Mouse (Mus musculus) MEL-GATA-1-ER (cell line): ENCODE data around the gene Comt.

Source experiments
- DNase-seq: peaks from one replicate; pipeline ENCODE4 v3.0.0-alpha.2; 2012; ENCODE audit warnings: low read depth; ENCODE audit errors: extremely low read depth

Comt gene

DNA sequence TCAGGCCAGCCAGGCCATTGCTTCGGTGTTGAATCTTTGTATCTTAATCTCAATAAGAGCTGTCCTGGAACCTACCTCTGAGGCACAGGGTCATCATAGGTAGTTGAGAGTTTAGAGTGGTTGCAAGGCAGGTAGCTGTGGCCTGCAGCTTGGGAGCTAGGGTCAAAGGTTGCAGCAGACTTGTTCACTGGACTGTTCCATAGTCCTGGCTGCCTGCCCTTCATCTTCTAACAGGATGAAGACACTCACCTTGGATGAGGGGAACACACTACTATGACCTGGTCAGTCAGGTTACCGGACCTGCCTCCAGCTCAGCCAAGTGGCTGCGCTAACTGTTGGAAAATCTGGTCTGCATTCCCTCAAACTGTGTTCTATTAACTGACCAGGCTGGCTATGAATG is 35.5 kb downstream of the Comt start:
- no peak for DNase-seq

DNA sequence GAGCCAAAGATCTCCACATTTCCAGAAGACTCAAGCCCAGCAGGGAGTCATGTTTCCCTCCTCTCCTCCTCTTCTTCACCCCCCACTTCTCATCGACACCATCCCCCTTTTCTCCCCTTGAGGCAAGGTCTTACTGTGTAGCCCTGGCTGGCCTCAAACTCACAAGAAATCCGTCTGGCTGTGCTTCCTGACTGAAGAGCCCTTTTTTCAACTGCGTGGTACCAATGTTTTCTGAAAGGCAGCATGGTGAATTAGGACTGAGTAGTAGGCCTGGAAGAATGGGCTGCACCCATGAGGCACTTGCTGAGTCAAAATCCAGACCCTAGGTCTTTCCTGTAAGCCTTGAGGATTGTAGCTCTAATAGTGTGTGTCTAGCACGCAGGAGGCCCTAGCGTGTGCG is 36.3 kb downstream of the Comt start:
- no peak for DNase-seq

DNA sequence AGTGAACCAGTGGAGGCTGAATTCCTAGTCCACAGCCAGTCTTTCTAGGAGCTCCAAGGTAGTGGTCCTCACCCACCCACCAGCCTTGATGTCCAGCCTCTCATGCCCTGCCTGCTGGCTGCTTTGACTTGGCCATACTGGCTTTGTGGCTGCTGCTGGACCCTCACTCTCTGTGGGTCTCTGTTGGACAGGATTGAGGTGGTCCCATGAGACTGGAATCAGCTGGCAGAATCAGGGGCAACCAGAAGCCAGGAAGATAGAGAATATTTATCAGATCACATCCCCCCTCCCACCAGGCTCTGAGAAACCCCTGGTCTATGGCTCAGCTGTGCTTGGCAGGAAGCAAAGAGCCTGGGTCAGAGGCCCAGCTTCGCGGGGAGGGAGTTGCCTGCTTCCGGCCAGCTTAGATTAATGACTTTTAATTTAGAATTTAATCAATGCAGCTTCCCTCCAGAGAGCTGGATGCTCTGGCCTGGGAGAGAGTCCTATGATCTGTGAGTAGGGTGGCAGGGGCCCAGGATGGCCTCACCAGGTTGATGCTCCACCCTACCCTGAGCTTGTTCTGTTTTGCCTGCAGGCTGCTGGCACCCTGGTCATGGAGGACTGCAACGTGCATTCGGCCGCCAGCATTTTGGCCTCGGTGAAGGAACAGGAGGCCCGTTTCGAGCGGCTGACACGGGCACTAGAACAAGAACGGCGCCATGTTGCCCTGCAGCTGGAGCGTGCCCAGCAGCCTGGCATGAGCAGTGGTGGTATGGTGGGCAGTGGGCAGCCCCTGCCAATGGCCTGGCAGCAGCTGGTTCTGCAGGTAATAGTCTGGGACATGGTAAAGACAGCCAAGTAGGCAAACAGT is 37.8 kb downstream of the Comt start:
- no peak for DNase-seq

DNA sequence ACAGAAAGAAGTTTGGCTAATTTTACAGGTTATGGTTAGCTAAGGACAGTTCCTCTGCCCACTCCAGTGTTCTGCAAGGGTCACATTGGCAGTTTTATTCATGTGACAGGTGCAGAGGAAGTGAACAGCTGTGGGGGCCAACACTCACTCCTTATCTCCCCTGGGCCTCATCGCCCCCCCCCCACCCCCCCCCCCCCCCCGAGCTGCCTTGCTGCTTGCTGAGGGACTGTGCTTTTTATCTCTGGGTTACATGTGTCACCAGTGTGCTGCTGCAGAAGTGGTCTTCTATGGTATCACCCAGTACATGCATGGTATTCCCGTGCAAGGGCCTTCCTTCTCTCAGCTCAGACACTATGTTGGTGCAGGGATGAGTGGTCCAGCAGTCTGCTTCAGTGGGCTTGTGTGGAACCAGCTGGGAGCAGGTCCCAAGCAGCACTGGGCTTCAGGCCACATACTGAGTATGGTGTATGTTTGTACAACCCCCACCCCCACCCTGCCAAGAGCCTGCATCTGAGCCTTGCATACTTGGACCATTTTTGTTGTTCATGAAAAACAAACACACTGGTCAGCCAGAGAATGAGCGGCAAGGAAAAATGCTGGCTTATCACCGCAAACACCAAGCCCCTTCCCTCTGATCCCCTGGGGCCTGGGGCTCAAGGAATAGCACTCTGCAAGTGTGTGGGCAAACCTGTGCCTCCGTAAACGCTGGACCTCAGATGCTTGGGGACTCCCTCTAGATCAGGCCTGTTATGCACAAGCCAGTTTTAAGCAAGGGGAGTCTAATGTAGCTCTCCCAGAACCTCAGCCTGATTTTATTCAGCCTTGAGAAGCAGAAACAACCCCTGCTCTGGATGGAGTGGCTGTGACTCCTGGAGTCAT is 38.7 kb downstream of the Comt start:
- DNase-seq, result peak; percentile 81

DNA sequence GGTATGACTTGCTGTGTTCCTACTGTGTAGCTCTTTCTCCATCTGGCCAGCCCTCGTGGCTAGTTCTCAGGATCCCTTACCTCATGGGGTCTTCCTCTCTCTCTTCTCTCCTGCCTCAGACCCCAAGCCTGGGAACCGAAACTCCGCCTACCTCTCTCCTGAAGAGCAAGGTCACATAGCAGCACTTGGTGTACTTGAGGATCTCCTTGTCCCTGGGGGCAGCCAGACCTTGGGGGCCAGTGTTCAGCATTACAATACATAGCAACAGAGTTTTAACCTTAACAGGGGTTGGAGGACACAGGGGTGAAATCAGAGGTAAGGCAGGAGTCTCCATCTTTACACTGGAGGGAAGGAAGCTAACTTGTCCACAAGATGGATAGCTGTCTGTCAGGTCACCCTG is 39.7 kb downstream of the Comt start:
- DNase-seq, result no peak

DNA sequence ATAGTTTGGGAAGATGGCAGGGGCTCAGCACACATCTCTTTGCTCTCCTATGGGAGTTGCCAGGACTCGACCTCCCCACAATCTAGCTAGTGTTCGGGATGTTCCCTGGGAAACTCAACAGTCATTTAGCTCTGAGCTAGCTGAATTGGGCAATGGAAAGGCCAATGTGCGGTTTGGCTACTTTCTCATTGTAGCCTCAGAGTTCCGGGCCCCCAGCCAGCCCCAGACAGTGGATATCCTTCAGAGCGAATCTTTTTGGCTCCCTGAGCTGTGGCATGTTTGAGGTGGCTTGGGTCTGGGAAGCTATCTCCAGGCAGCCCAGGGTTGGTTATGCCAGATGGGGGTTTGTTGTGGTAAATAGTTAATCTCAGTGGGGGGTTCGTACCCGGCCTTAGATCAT is 40.2 kb downstream of the Comt start:
- DNase-seq, result no peak

DNA sequence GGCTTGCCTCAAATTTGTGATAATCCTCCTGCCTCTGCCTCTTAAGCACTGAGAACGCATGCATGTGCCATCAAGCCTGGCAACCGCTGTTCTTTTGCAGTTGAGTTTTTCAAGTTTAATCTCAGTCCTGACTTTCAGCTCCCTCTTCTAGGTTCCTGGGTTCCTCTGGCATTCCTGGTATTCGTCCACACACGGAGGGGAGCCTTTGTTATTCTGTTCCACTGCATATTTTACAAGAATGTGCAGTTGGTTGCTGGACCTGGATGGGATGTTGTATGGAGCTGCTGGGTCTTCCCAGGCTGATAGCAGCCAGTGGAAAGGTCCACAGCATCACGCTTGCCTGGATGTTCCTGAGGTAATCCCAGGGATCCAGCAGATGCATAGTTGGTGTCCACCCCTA is 41.2 kb downstream of the Comt start:
- DNase-seq, result no peak

DNA sequence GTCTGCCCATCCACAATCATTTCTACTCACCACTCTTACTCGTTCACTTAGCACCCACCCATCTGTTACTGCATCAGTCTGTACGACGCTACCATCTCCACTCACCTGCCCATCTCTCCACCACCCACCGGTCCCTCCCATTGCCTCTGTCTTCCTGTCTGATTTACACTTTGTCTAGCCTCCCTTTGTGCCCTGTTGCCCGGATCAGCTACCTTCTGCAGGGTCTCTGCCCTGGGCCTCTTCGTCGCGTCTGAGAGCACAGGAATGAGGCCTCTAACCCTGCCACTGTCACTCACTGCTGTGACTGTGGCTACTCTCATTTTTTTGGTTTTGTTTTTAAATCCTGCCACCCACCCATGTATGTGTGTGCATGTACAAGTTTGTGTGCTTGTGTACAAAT is 42.0 kb downstream of the Comt start:
- no peak for DNase-seq

DNA sequence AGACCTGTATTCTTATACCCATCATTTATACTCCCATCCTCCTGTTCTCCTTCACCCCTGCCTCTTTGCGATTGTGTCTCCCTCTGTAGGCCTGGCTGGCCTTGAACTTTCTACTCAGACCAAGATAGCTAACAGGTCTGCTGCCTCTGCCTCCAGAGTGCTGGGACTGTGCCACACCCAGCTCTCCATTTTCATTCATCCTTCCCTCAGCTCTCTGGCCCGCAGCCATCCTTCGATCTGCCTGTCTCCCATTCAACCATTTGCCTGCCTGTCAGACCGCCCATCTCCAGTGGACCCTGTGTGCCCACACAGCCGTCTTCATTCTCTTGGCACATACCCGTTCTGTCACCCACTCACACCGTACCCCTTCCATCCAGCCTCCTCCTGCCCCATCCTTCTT is 42.4 kb downstream of the Comt start:
- no peak for DNase-seq

DNA sequence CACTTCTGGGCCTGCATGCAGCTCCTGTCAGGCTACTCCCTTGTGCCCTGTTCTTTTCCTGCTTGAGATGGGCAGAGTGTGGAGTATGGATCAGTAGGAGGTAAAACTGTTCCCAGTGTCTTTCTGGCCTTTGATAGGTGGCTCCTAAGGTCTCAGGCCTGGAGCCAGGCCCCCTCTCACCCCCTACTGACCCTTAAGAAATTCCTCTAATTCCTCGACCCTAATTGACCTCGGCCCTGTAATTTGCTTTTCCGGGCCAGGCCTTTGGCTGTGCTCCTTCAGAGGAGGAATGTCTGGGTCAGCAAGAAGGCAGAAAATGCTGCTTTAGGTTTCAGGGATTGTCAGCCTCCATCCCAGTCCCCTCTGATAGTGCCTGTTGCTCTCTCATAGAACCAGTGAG is 42.9 kb downstream of the Comt start:
- no peak for DNase-seq

DNA sequence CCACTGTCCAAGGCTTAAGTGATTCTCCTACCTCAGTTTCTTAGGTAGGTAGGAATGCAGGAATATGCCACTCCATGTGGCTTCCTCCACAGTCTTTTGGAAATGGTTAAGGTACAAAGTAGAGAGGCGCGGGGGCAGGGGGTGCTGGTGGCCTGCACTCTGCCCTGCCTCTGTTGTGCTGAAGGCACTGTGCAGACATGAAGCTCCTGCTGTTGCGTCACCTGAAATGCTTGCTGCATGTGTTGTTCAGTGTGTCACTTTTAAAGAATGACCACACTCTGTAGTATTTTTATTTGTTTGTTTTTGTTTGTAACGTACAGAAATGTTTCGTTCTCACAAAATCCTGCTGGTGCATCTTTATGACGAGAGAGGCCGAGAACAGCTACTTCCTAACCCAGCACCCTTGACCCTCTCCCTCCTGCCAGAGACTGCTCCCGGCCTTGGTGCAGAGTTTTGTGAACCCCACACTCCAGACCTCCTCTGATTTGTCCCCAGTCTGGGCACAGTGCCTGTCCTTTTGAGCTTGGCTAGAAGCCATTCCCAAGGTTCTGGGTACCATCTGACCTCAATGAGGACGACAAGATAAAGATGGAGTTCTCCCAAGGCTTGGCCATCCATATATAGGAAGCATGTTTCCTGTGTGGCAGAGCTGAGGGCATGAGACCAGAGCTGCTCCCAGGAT is 43.5 kb downstream of the Comt start:
- DNase-seq, result no peak

DNA sequence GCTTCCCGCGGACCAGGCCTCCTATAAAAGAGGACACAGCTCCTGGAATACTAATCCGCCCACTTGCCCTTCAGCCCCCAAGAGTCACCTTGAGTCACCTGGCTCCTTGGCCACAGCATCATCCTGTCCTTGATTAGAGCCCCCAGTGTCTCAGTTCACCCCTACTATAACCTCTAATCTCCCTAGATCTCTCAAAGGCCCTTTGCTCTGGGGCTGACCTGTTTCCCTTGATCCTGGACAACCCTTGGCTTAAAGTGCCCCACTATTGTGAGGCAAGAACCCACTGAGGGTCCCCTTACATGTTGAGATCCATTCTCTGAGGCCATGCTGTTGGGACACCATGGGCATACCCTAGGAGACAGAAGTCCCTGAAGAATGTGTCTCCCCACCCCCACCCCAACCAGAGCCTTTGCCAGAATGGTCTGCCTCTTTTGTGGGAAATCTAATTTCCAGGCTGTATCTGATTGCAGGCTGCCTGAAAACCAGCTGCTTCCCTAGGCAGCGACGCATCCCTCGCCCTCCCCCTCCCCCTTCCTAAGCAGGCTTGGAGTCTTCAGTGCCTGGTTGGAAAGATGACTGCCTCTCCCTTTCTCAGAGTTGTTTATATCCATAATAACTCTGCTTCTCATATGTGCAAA is 44.9 kb downstream of the Comt start:
- DNase-seq, result no peak

DNA sequence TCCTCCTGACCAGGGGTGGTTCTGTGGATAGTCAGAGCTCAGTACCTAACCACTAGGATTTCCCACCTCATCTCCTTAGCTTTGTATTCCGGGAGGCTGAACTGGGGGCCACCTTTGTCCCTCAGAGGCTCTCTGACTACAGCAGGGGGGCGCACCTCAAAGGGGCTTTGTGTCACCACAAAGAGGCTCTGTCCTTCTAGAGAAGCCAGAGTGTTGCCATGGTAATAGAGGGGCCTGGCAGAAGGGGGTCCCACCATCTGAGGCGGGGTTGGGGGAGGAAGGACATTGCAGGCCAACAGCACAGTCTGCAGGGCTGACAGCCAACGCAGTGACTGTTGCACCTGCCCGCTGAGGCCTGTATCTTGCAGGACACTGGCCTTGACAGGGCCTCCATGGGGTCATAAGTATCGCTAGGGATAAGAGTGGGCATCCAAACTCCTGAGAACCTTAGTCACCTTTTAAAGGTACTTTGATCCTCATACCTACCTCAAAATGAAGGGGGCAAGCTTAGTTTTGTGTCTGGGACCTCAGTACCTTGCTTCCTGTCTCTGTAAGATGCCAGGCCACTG is 46.1 kb downstream of the Comt start:
- DNase-seq, result no peak

DNA sequence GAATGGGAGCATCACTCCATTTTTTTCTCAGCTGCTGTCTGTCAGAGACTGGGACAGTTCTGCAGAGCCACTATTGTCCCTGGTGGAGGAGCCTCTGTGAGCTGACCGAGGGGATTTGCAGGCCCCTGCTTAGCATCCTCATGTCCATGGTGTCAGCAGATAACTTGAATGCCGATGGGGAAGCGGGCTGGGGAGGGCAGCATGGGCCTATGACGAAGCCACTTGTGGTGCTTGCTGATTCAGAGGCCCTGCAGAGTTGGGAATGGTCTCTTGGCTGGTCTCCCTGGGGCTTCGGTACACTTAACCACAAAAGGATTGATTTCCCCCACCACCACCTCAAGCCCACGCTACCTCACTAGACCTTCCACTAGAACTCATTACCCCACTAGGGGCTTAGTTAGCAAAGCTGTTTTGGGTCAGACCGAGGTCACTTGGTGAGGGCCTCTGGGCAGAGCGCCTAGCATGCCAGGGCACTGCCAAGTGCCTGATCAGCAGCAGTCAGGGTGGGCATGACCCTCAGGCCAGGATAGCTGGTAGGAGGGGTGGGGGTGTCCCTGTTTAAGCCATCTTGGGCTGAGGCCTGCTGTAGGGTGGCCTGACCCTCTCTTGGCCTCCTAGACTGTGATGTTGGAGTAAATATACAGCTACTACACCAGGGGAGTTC is 47.2 kb downstream of the Comt start:
- no peak for DNase-seq

DNA sequence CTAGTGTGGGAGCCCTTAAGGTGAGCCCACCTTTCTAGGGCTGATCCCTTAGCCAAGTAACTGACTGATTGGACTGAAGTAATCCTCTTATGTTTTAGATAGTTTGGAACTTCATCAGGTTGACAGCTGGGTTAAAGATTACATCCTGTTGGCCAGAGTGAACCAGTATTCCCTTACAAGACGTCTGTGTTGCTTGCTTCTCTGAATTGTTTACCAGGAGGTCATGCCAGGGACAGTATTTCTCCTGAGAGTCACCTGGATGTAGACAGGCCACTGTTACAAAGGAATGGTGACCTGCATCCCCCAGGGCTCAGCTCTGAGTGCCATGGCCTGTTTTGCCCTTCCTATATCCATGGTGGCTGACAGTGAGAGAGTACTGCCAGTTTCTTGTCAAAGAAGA is 48.2 kb downstream of the Comt start:
- no peak for DNase-seq

DNA sequence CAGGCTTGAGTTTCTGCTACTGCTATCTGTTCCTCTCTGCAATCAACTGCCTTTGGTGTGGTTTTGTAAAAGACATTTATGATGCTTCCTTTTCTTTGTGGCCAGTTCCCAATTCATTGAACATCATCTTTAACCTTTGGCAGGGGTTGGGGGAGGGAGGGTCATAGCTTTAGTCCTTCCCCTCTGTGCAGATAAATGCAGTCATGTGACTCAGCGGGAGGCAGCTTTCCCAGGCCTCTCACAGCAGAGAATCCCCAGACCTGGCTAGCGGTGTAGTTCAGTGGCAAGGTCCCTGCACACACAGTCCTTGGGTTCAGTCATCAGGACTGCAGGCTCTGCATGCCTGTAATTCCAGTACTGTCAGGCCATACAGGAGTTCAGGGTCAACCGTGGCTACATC is 49.4 kb downstream of the Comt start:
- no peak for DNase-seq

DNA sequence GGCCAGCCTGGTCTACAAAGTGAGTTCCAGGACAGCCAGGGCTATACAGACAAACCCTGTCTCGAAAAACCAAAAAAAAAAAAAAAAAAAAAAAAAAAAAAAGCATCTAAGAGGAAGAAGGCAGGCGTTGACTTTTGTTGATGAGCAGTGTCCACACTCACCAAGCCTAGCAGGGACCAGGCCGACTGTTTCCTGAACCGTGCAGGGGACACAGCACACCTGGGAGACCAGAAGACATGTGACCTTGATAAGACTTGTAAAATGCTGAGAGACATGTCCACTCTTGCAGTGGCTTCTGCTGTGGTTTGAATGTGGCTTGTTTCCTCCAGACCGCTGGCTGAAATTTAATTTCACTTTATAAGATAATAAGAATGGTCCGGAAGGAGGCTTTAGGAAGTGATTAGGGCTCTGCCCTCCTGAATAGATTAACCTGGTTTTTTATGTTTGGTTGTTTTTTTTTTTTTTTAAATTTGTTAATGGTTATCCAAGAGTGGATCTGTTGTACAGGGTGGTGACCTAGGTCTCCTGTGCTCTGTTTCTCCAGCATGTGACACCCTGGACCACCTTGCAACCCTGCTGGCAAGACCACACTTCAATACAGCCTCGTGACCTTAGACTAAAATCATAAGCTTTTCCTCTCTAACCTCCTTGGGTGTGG is 50.2 kb downstream of the Comt start:
- no peak for DNase-seq

DNA sequence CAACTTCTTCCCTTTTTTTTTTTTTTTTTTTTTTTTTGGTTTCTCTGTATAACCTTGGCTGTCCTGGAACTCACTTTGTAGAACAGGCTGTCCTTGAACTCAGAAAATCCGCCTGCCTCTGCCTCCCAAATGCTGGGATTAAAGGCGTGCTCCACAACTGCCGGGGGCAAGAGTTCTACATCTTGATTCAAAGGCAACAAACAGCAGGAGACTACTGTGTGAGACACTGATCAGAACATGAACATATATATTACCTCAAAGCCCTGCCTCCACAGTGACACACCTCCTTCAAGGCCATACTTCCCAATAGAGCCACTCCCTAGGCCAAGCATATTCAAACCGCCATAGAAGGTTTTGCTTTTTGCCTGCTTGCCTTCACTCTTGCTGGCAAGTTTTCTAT is 53.0 kb downstream of the Comt start:
- no peak for DNase-seq

DNA sequence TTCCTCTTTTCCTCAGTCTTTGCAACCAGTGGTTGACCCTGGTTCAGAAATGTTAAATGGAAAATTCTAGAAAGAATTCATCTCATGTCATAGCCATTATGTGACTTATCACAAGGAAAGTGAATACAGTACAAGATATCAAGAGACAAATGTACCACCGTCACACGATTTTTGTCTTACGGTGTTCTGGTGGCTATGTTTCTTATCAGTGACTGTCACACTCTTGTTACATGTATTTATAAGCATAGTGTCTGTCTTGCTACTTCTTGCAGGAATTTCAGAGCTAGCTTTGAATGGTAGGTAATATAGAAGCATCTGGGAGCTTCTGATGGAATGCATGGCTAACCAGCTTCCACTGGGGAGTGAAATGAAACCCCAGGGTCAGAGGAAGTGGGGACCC is 56.5 kb downstream of the Comt start:
- DNase-seq, result no peak

DNA sequence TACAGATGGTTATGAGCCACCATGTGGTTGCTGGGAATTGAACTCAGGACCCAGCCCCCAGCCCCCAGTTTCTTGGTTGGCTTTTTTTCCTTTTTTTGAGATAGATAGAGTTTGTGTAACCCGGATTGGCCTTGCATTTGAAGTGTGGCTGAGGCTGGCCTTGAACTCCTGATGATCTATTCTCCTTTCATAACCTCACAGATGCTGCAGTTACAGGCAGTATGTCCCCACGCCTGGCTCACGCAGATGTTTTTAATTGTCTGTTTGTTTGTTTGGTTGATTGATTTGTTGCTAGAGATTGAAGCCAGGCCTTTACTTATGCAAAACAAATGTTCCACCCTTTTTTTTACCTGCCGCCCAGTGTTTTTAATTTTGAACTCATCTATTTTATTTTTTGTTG is 59.8 kb downstream of the Comt start:
- DNase-seq, result no peak
